Mouse (Mus musculus): ENCODE results near the gene Stxbp4. TPM values are rescaled to one million over a fixed set of nuclear protein-coding genes. Genes with fewer than 3 reads are reported as not detected.

Stxbp4 gene
- polyA plus RNA-seq, 1 experiment: 0.15 TPM

- no peak overlapping the region for H3K4me3 ChIP-seq (replicated peaks)
- peaks cover 20% of the 10 kb centered on the region for H3K4me1 ChIP-seq
- peaks cover 97% of the 10 kb centered on the region for H3K36me3 ChIP-seq (replicated peaks; ENCODE audit: low read length)
- no peaks in the 10 kb centered on the region for H3K27me3 ChIP-seq (replicated peaks)
- TF ChIP-seq GATA1 (IDR thresholded peaks at IDR 0.05; ENCODE audit: borderline replicate concordance, low read length) (no peak), FLI1 (IDR thresholded peaks at IDR 0.05; ENCODE audit: low read length) (no peak)
- peaks cover 11% of the 10 kb centered on the region for H3K9me3 ChIP-seq
Observed at GRCm38 (mm10) chr11:90657527-90657926, 19.6 kb upstream of the Stxbp4 start.

GRCm38 (mm10) chr11:90652603-90653002, 14.7 kb upstream of the Stxbp4 start:
- Histone ChIP-seq H3K27me3 (replicated peaks) (no peaks in the 10 kb centered on the region), H3K4me1 (peaks cover 15% of the 10 kb centered on the region), H3K4me3 (replicated peaks) (no peak overlapping the region), H3K36me3 (replicated peaks; ENCODE audit: low read length) (peaks cover 99% of the 10 kb centered on the region), H3K9me3 (peaks cover 10% of the 10 kb centered on the region)
- TF ChIP-seq FLI1 (IDR thresholded peaks at IDR 0.05; ENCODE audit: low read length): no peak

DNA sequence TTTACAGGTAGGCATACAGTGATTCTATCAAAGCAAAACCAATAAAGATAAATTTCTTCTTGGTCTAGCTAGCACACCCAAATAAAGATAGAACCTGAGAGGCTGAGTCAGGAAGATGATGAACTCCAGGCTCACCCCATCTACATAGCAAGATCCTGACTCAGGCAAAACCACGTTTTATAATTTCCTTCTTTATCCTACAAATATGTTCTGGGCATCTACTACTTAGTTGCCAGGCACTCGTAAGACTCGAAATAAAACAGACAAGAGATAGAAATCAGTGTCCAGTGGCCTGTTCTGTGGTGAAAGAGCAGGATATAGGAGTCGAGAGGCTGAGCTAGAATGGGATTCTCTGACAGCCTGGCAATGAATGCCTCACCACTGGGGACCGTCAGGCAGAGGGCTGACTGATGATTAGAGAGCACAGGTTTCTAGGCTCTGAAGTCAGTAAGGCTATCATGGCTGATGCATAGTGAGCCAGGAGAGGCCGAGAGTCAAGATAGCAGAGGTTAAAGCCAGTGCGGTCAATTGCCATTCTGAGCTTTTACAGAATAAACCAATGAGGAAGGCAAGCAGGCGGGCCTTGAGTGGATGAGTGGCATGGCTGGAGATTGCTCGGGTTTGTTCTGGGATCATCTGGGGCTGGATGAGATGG, 12.5 kb upstream of the Stxbp4 start:
- no peak overlapping the region for H3K4me3 ChIP-seq (replicated peaks)
- H3K36me3 ChIP-seq (replicated peaks; ENCODE audit: low read length): peaks cover 99% of the 10 kb centered on the region
- peaks cover 15% of the 10 kb centered on the region for H3K4me1 ChIP-seq
- TF ChIP-seq GATA1 (IDR thresholded peaks at IDR 0.05; ENCODE audit: borderline replicate concordance, low read length) (no peak), FLI1 (IDR thresholded peaks at IDR 0.05; ENCODE audit: low read length) (no peak)
- H3K27me3 ChIP-seq (replicated peaks): no peaks in the 10 kb centered on the region
- no peaks in the 10 kb centered on the region for H3K9me3 ChIP-seq

- TF ChIP-seq GATA1 (IDR thresholded peaks at IDR 0.05; ENCODE audit: borderline replicate concordance, low read length): no peak
- no peak for TF ChIP-seq FLI1 (IDR thresholded peaks at IDR 0.05; ENCODE audit: low read length)
- Histone ChIP-seq H3K27me3 (replicated peaks) (no peaks in the 10 kb centered on the region), H3K4me3 (replicated peaks) (no peak overlapping the region), H3K36me3 (replicated peaks; ENCODE audit: low read length) (peaks cover 100% of the 10 kb centered on the region), H3K9me3 (no peaks in the 10 kb centered on the region), H3K4me1 (peaks cover 15% of the 10 kb centered on the region)
Observed at GRCm38 (mm10) chr11:90649777-90650176, 11.9 kb upstream of the Stxbp4 start.

DNA sequence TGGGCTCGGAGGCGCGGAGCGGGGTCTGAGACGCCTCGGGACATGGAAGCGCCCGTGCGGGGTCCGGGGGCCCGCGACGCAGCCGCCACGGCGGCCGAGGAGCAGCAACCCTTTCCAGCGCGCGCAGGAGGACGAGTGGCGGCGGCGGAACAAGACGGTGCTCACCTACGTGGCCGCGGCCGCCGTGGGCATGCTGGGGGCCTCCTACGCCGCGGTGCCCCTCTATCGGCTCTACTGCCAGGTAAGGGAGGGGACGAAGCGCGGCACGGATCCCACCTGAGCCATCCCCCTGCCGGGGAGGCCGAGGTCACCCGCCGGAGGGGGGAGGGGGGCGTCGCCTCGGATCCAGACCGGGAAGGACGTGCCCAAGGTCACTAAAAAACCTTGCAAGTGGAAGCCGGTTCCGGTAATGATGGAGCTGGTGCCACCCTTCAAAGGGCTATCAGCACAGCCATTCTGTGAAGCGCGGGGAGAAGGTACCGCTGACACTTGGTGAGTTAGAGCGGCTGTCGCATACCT, 487 bp upstream of the Stxbp4 start:
- Histone ChIP-seq H3K27me3 (replicated peaks) (no peaks in the 10 kb centered on the region), H3K9me3 (no peaks in the 10 kb centered on the region), H3K4me3 (replicated peaks) (peak overlapping the region; percentile 99), H3K4me1 (peaks cover 37% of the 10 kb centered on the region), H3K36me3 (replicated peaks; ENCODE audit: low read length) (peaks cover 29% of the 10 kb centered on the region)
- TF ChIP-seq GATA1 (IDR thresholded peaks at IDR 0.05; ENCODE audit: borderline replicate concordance, low read length) (no peak), FLI1 (IDR thresholded peaks at IDR 0.05; ENCODE audit: low read length) (no peak)

- Histone ChIP-seq H3K9me3 (no peaks in the 10 kb centered on the region), H3K4me1 (peaks cover 29% of the 10 kb centered on the region), H3K27me3 (replicated peaks) (no peaks in the 10 kb centered on the region), H3K36me3 (replicated peaks; ENCODE audit: low read length) (peaks cover 1% of the 10 kb centered on the region), H3K4me3 (replicated peaks) (no peak overlapping the region)
- TF ChIP-seq FLI1 (IDR thresholded peaks at IDR 0.05; ENCODE audit: low read length) (no peak), GATA1 (IDR thresholded peaks at IDR 0.05; ENCODE audit: borderline replicate concordance, low read length) (no peak)
Observed at GRCm38 (mm10) chr11:90634661-90635060, 3.2 kb downstream of the Stxbp4 start.

GRCm38 (mm10) chr11:90632480-90632879, 5.4 kb downstream of the Stxbp4 start:
- Histone ChIP-seq H3K27me3 (replicated peaks) (no peaks in the 10 kb centered on the region), H3K9me3 (no peaks in the 10 kb centered on the region), H3K4me1 (peaks cover 21% of the 10 kb centered on the region), H3K36me3 (replicated peaks; ENCODE audit: low read length) (no peaks in the 10 kb centered on the region), H3K4me3 (replicated peaks) (no peak overlapping the region)
- no peak for TF ChIP-seq FLI1 (IDR thresholded peaks at IDR 0.05; ENCODE audit: low read length)
- no peak for TF ChIP-seq GATA1 (IDR thresholded peaks at IDR 0.05; ENCODE audit: borderline replicate concordance, low read length)

- Histone ChIP-seq H3K36me3 (replicated peaks; ENCODE audit: low read length) (no peaks in the 10 kb centered on the region), H3K9me3 (no peaks in the 10 kb centered on the region), H3K4me1 (peaks cover 12% of the 10 kb centered on the region; the same call in 1 of the 2 replicates), H3K27me3 (replicated peaks) (no peaks in the 10 kb centered on the region), H3K4me3 (replicated peaks) (no peak overlapping the region)
- TF ChIP-seq FLI1 (IDR thresholded peaks at IDR 0.05; ENCODE audit: low read length): no peak
- TF ChIP-seq GATA1 (IDR thresholded peaks at IDR 0.05; ENCODE audit: borderline replicate concordance, low read length): no peak
Observed at GRCm38 (mm10) chr11:90627751-90628150, 10.1 kb downstream of the Stxbp4 start.

- H3K36me3 ChIP-seq (replicated peaks; ENCODE audit: low read length): peaks cover 8% of the 10 kb centered on the region
- no peak overlapping the region for H3K4me3 ChIP-seq (replicated peaks)
- H3K27me3 ChIP-seq (replicated peaks): no peaks in the 10 kb centered on the region
- H3K4me1 ChIP-seq: peaks cover 8% of the 10 kb centered on the region; the same call in 1 of the 2 replicates
- TF ChIP-seq FLI1 (IDR thresholded peaks at IDR 0.05; ENCODE audit: low read length) (no peak), GATA1 (IDR thresholded peaks at IDR 0.05; ENCODE audit: borderline replicate concordance, low read length) (no peak)
- H3K9me3 ChIP-seq: no peaks in the 10 kb centered on the region
Observed at GRCm38 (mm10) chr11:90625174-90625573, 12.7 kb downstream of the Stxbp4 start.

DNA sequence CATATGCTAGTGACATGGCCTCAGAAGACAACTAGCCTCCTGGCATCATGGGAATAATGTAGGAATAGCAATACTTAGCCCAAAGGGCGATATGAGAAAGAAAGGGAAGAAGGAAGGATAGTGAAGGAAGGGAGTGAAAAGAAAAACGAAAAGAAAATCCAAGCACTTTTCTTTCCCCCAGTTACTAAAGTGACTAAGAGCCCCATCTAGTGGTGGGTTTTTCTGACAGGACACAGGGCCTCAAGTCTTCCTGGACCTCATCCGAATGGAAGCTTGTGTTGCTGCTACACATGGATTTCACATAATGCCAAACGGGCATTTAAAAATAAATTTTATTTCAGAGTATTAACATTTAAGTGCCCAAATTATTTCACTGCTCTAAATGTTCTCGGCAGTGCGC, 14.4 kb downstream of the Stxbp4 start:
- Histone ChIP-seq H3K4me1 (peaks cover 8% of the 10 kb centered on the region; the same call in 1 of the 2 replicates), H3K9me3 (no peaks in the 10 kb centered on the region), H3K27me3 (replicated peaks) (no peaks in the 10 kb centered on the region), H3K36me3 (replicated peaks; ENCODE audit: low read length) (peaks cover 16% of the 10 kb centered on the region), H3K4me3 (replicated peaks) (no peak overlapping the region)
- TF ChIP-seq GATA1 (IDR thresholded peaks at IDR 0.05; ENCODE audit: borderline replicate concordance, low read length) (no peak), FLI1 (IDR thresholded peaks at IDR 0.05; ENCODE audit: low read length) (no peak)
